ENCODE assay signal across 11 mouse cellular contexts in the genomic region with DNA sequence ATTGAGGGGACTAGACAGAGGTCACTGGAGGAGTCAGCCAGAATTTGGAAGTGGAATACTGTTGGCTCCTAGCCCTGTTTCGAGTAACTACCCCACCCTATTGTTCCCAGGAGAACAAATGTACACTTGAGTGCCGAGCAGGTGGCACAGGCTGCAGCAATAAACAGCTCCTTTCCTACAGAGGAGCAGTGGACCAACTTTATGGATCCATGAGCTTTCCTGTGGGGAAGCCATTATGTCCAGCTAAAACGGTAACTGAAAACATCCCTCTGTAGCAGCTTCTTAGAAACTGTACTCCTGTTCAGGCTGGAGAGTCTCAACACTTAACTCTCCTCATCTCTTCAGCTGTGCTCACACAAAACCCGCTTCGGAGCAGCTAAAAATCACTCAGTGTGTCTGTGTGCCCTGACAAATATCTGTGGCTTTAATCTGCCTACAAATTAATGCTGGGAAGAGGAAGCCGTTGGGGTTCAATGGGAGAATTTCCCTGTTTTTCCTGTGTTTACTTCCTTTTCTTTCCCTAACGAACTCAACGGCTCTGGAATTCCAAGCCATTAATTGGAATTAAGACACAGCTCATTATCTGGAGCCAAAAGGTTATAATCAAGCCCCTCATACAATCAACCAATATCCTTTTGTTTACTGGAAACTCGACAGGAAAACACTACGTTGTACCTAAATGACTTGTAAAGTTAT.
A peak's percentile ranks its signal among the peaks of the same experiment; 100 is the strongest.
DNase-seq lines count a peak whose midpoint lies in the region; ATAC-seq and TF ChIP-seq lines count a peak whose summit lies in the region.
"Had no signal": no experiment of that assay in that cellular context is flagged by ENCODE, and none has a peak within 500 bp of the region (broad histone marks: within the 10 kb centered on the region; RNA-seq: fewer than 3 reads in every experiment).

No protein-coding gene starts in this region.

- no peak for ATAC-seq in lung, embryonic 14.5 days (ENCODE audit: insufficient read depth)
- no peak for ATAC-seq in inflammation-experienced regulatory T-cells, adult 6 months
- ATAC-seq: activated CD4-positive, CD25-positive, alpha-beta regulatory T cell, adult 4 months had no signal

- H3K9ac ChIP-seq in lung, embryonic 14.5 days, result no peak overlapping the region
- H3K9ac ChIP-seq: liver, embryonic 13.5 days had no signal

- H3K4me2 ChIP-seq in lung, embryonic 14.5 days, result no peak overlapping the region
- H3K4me2 ChIP-seq: liver, embryonic 13.5 days had no signal

- H3K4me1 ChIP-seq in lung, embryonic 14.5 days (ENCODE audit: insufficient read depth), result 0 out of 2 replicates have a peak, but pooled peaks cover 5% of the 10 kb centered on the region
- H3K4me1 ChIP-seq: liver, embryonic 13.5 days had no signal

- H3K27me3 ChIP-seq in lung, embryonic 14.5 days (ENCODE audit: insufficient read depth, low read length), result no peaks in the 10 kb centered on the region
- H3K27me3 ChIP-seq: liver, embryonic 13.5 days had no signal

- DNase-seq in gastrocnemius, adult 18-20 months (ENCODE audit: low spot score), result peak; percentile 45
- DNase-seq in gastrocnemius, postnatal 36 days, result no peak
- DNase-seq in brain, adult 2 months (ENCODE audit: low read depth, low spot score), result peak; percentile 12
- peak; percentile 14 for DNase-seq in gastrocnemius, postnatal 25 days
- DNase-seq in lung, embryonic 14.5 days, result peak; percentile 42
- no peak for DNase-seq in right cerebral cortex, postnatal 36 days (ENCODE audit: low spot score in 2 of 2)
- DNase-seq in frontal cortex, postnatal 14 days (ENCODE audit: low spot score in 2 of 2), result no peak
- DNase-seq: liver, embryonic 13.5 days had no signal

- no peak for TF ChIP-seq CTCF in lung, embryonic 14.5 days (IDR thresholded peaks at IDR 0.05; ENCODE audit: low read depth)

- WGBS in lung, embryonic 14.5 days, result 56% methylated on average over 10 of the region's 10 CpGs

- no peaks in the 10 kb centered on the region for H3K9me3 ChIP-seq in lung, embryonic 14.5 days (ENCODE audit: low read depth, low read length)
- H3K9me3 ChIP-seq: liver, embryonic 13.5 days had no signal

- intact Hi-C loops in gastrocnemius, postnatal 36 days (cut with DNase I), result no loop called here

- H3K27ac ChIP-seq in lung, embryonic 14.5 days (ENCODE audit: low read depth), result no peak overlapping the region
- H3K27ac ChIP-seq: liver, embryonic 13.5 days had no signal

- no peak overlapping the region for H3K4me3 ChIP-seq in lung, embryonic 14.5 days (ENCODE audit: low read depth, low read length)
- H3K4me3 ChIP-seq: liver, embryonic 13.5 days; myocyte had no signal

- no peaks in the 10 kb centered on the region for H3K36me3 ChIP-seq in lung, embryonic 14.5 days (ENCODE audit: insufficient read depth)
- H3K36me3 ChIP-seq: liver, embryonic 13.5 days had no signal

Comparison
In these comparisons a context has a peak if more than half of its experiments do, and no peak if none do; other contexts are left out.
1. DNase-seq: peak in gastrocnemius, adult 18-20 months (single experiment), brain, adult 2 months (single experiment), gastrocnemius, postnatal 25 days (single experiment) and lung, embryonic 14.5 days (single experiment); none in gastrocnemius, postnatal 36 days (0 of 2), right cerebral cortex, postnatal 36 days (0 of 2) and frontal cortex, postnatal 14 days (0 of 2).